ENCODE assay signal across 8 mouse cellular contexts in the genomic region with DNA sequence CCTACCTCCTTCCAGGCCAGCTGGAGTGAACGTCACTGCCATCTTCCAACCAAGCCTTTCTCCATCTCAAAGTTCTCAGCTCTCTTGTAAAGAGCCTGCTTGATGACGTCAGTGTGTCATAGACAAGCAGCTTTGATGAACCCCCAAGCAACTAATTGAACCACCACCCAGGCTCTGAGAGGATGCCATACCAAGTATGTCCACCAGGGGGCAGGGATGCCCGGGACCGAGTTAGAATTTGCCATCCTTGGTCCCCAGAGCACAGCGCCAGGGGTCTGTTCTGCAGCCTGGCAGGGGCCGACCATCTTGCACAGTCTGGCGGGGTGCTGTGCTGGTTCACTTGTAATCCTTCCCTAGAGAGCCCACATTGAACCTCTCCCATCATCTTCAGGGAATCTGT. TPM values are rescaled to one million over a fixed set of nuclear protein-coding genes. Genes with fewer than 3 reads are reported as not detected.
A peak's percentile ranks its signal among the peaks of the same experiment; 100 is the strongest.
DNase-seq lines count a peak whose midpoint lies in the region; ATAC-seq and TF ChIP-seq lines count a peak whose summit lies in the region.

No protein-coding gene starts in this region.

- no peak overlapping the region for H3K4me3 ChIP-seq in heart, embryonic 12.5 days
- no peak overlapping the region for H3K4me3 ChIP-seq in ES-Bruce4 (ENCODE audit: low read depth, low read length)
- no peak overlapping the region for H3K4me3 ChIP-seq in layer of hippocampus, adult 2 months

- H3K4me1 ChIP-seq in heart, embryonic 12.5 days (replicated peaks), result peaks cover 23% of the 10 kb centered on the region
- peaks cover 15% of the 10 kb centered on the region for H3K4me1 ChIP-seq in ES-Bruce4 (ENCODE audit: control insufficient read depth, insufficient read depth, low read length)

- H3K36me3 ChIP-seq in heart, embryonic 12.5 days, result no peaks in the 10 kb centered on the region
- no peaks in the 10 kb centered on the region for H3K36me3 ChIP-seq in ES-Bruce4 (ENCODE audit: control insufficient read depth, insufficient read depth, low read length, poor library complexity, severe bottlenecking)

- 11% methylated on average over 7 of the region's 7 CpGs for WGBS in heart, embryonic 12.5 days

- H3K9me3 ChIP-seq in heart, embryonic 12.5 days (replicated peaks), result no peaks in the 10 kb centered on the region
- H3K9me3 ChIP-seq in ES-Bruce4 (replicated peaks; ENCODE audit: control insufficient read depth, insufficient read depth, low read length, poor library complexity, severe bottlenecking), result no peaks in the 10 kb centered on the region

- TF ChIP-seq CTCF in ES-Bruce4 (IDR thresholded peaks at IDR 0.05; ENCODE audit: low read depth, low read length), result peak; percentile 79
- peak; percentile 97 for TF ChIP-seq CTCF in layer of hippocampus, adult 2 months (conservative IDR thresholded peaks at IDR 0.05)

- H3K27ac ChIP-seq in heart, embryonic 12.5 days (ENCODE audit: poor library complexity, severe bottlenecking), result no peak overlapping the region
- no peak overlapping the region for H3K27ac ChIP-seq in ES-Bruce4 (ENCODE audit: insufficient read depth, low read length)
- H3K27ac ChIP-seq in layer of hippocampus, adult 2 months, result no peak overlapping the region

- no peak for TF ChIP-seq EP300 in ES-Bruce4 (IDR thresholded peaks at IDR 0.05; ENCODE audit: insufficient read depth, low read depth, low read length)

- no peak overlapping the region for H3K4me2 ChIP-seq in heart, embryonic 12.5 days

- no peak for ATAC-seq in heart, embryonic 12.5 days (ENCODE audit: insufficient number of reproducible peaks, low FRiP score)
- ATAC-seq in frontal cortex, adult (ENCODE audit: low TSS enrichment), result peak; percentile 40

- TF ChIP-seq POLR2A in ES-Bruce4 (IDR thresholded peaks at IDR 0.05; ENCODE audit: insufficient read depth, low read length), result no peak

- no peak overlapping the region for H3K9ac ChIP-seq in heart, embryonic 12.5 days
- H3K9ac ChIP-seq in ES-Bruce4 (ENCODE audit: low read depth, poor library complexity, severe bottlenecking), result no peak overlapping the region

- H3K27me3 ChIP-seq in heart, embryonic 12.5 days (replicated peaks), result no peaks in the 10 kb centered on the region
- H3K27me3 ChIP-seq in ES-Bruce4 (ENCODE audit: control insufficient read depth, insufficient read depth, low read length, poor library complexity, severe bottlenecking), result no peaks in the 10 kb centered on the region

- DNase-seq in heart, adult 18-20 months, result peak; percentile 30 to 83
- peak; percentile 54 to 78 for DNase-seq in cerebellum, adult 18-20 months
- peak; percentile 46 to 87 for DNase-seq in layer of hippocampus, adult 2 months (ENCODE audit: low spot score in 2 of 2)
- peak; percentile 78 for DNase-seq in lung, postnatal 36 days
- peak; percentile 62 for DNase-seq in spleen, adult 12 weeks (ENCODE audit: low spot score)

RNA-seq across cellular contexts. Expression of gene Pard6b, which starts 31.1 kb away (rescaled TPM):
- total RNA-seq in heart, adult 18-20 months (2021), result 1 to 10 TPM; 1.7 to 2.6 TPM
- polyA plus RNA-seq in heart, embryonic 12.5 days (2016; fragmentation: Nextera tagmentation; extraction: Ambion mirVana), result 13.0 and 13.2 TPM in 2 replicates
- 55.0 and 55.3 TPM in 2 replicates for polyA plus RNA-seq in ES-Bruce4 (2011; ENCODE audit: insufficient read depth, insufficient read length, low read depth, missing spikeins)
- total RNA-seq in layer of hippocampus, adult 2 months (2021), result 1 to 10 TPM; 3.6 to 4.3 TPM
